Mouse (Mus musculus) kidney, embryonic 16.5 days (tissue): Measurements from ENCODE around the gene Ppt1. TPM values are rescaled to one million over a fixed set of nuclear protein-coding genes. Genes with fewer than 3 reads are reported as not detected.
"Not testable (repeated sequence)": the region's sequence is repeated elsewhere in the genome, so short reads cannot be mapped to it uniquely, and the experiment has no call there.

Experiments used
- ATAC-seq: fragments of 200-750 bp; cut with Nextera tagmentation; 2 replicates; pipeline ENCODE4 v1.8.0; 2017; ENCODE audit warnings: moderate TSS enrichment; ENCODE audit not compliant: low FRiP score, low TSS enrichment
- H3K27ac ChIP-seq: fragments of 300-500 bp; sonication (generic); 2 replicates; pipeline ENCODE4 v1.5.1; 2014; ENCODE audit warnings: low read length
- H3K27me3 ChIP-seq: fragments of 300-500 bp; sonication (generic); 2 replicates; pipeline ENCODE4 v1.6.1; 2014; ENCODE audit warnings: low read length, control low read depth, mixed read lengths; ENCODE audit not compliant: insufficient read depth
- H3K36me3 ChIP-seq: fragments of 300-500 bp; sonication (generic); 2 replicates; pipeline ENCODE4 v1.6.1; 2014; ENCODE audit warnings: low read length, control low read depth, mixed read lengths; ENCODE audit not compliant: insufficient read depth
- H3K4me1 ChIP-seq: fragments of 300-500 bp; sonication (generic); 2 replicates; pipeline ENCODE4 v1.6.1; 2014; ENCODE audit warnings: low read length, control low read depth, mixed read lengths; ENCODE audit not compliant: insufficient read depth
- H3K4me2 ChIP-seq: fragments of 300-500 bp; sonication (generic); replicated peaks from 2 replicates; pipeline ENCODE4 v1.6.1; 2014; ENCODE audit warnings: low read depth, low read length
- H3K4me3 ChIP-seq: fragments of 300-500 bp; sonication (generic); 2 replicates; pipeline ENCODE4 v1.5.1; 2014; ENCODE audit warnings: mild to moderate bottlenecking, low read length
- H3K9ac ChIP-seq: fragments of 300-500 bp; sonication (generic); replicated peaks from 2 replicates; pipeline ENCODE4 v1.6.1; 2014; ENCODE audit warnings: low read length
- H3K9me3 ChIP-seq: fragments of 300-500 bp; sonication (generic); 2 replicates; pipeline ENCODE4 v1.6.1; 2016; ENCODE audit warnings: low read length, control low read depth
- WGBS: fragments of 180-500 bp; shearing (Covaris S2); extraction: QIAGEN DNeasy Blood & Tissue Kit; methylation state at CpG from one replicate; pipeline ENCODE4 v1.1.7; 2014; 5-methylcytosine and 5-hydroxymethylcytosine counted together
- polyA plus RNA-seq: library from polyadenylated mRNA; unstranded; fragments of >200 nt; fragmentation: Nextera tagmentation; extraction: Ambion mirVana; gene quantifications from 2 replicates; pipeline ENCODE4 v1.2.1, GENCODE M21; 2015

Gene Ppt1
- polyA plus RNA-seq: 92.0 and 97.9 TPM in 2 replicates

DNA sequence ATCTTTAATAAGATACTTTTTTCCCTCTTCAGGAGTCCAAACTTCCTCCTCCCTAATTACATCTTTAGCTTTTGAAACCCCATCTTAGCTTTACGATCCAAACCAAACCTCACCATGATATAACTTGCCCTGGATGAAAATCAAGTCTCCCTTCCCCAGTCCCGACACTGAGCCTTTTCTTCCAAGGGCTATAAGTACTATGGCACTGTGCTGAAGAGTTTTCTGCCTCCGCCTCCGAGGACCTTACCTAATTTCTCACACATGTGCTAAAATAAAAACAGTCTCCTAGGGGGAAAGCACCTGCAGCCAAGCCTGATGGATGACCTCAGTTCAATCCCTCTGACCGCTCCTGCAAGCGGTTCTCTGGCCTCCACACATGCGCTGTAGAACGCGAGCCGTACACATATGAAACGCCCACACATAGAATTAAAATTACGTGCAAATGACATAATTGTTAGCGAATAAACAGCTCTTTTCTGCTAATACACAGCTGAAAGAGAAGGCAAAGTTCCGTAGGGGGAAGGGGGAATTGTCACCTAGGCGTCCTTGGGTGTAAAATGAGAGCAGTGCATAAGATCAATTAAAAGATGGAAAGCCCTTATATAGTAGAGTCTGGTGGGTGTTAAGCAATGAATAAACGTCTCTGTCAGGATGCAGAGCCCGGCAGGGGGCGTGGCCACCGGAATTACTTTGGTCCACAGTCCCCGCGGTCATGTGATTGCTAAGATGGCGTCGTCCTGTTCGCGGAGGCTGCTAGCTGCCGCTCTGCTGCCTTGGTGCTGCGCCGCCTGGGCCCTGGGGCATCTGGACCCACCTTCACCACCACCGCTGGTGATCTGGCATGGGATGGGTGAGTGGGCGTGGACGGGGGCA lies at the start of gene Ppt1:
TSS of gene Ppt1 (plus strand) at position 713 of the 873 bp plus-strand sequence.
- Histone ChIP-seq H3K4me2 (peak within 1 kb of the TSS; percentile 83), H3K4me3 (peak within 1 kb of the TSS; percentile 75), H3K36me3 (no peaks in the 10 kb centered on the region), H3K27ac (no peak within 1 kb of the TSS), H3K4me1 (peaks cover 6% of the 10 kb centered on the region), H3K9me3 (no peaks in the 10 kb centered on the region), H3K9ac (peak within 1 kb of the TSS; percentile 80), H3K27me3 (no peaks in the 10 kb centered on the region)
- ATAC-seq: peak; percentile 90
- 4% methylated on average over 31 of the region's 31 CpGs for WGBS

DNA sequence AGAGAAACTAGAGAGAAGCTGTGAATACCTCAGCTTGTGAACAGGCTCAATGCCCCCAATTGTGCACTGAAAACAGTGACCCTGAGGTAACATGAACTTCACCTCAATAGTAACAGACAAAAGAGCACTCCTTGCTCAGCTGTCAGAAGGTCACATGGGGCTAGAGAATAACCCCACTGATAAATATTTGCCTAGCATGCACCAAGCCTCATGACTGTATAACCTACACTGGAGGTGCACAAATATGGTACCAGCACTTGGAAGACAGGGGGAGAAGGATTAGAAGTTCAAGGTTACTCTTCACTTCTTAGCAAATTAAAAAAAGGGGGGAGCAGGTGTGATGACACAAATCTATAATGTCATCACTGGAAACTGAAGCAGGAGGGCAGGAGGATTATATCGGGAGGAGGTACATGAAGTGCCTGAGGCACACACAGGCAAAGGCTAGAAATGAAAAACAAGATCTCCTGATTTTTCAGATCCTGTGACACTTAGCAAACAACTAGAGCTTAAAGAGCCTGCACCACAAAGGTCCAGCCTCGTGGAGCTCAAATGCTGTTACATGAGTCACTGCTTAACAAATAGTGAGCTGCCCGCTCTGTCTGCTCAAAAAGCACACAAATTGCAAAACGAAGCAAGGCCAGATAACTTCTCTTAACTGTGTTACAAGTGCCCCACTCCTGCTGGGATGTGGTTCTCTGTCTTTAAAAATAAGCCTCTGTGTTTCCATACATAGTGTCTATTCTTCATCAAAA lies 46.5 kb upstream of the Ppt1 start:
- Histone ChIP-seq H3K9ac (no peak overlapping the region), H3K27ac (no peak overlapping the region), H3K4me2 (no peak overlapping the region), H3K4me3 (no peak overlapping the region), H3K36me3 (no peaks in the 10 kb centered on the region), H3K9me3 (no peaks in the 10 kb centered on the region), H3K4me1 (no peaks in the 10 kb centered on the region), H3K27me3 (no peaks in the 10 kb centered on the region)
- WGBS: 67% methylated on average over 4 of the region's 4 CpGs
- no peak for ATAC-seq

DNA sequence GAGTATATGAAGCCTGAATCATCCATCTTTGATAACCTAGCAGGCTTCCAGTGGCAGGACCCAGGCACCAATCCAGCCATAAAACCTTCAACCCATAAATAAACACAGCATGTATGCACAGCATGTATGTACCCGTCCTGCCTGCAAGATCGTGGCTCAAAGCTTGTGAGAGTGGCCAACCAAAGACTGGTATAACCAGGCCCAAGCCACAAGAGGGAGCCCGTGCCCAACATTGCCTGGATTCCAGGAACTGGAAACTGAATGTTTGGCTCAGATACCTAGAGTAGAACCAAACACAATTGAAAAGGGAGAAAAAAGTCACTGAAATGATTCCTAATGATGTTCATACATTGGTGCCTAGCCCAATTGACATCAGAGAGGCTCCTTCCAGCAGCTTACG lies 27.9 kb upstream of the Ppt1 start:
- Histone ChIP-seq H3K4me1 (no peaks in the 10 kb centered on the region), H3K36me3 (no peaks in the 10 kb centered on the region), H3K4me3 (no peak overlapping the region), H3K9ac (no peak overlapping the region), H3K9me3 (no peaks in the 10 kb centered on the region), H3K27ac (no peak overlapping the region), H3K27me3 (no peaks in the 10 kb centered on the region), H3K4me2 (no peak overlapping the region)
- 24% methylated on average over 4 of the region's 4 CpGs for WGBS
- peak; percentile 51; the same call in 1 of the 2 replicates for ATAC-seq

DNA sequence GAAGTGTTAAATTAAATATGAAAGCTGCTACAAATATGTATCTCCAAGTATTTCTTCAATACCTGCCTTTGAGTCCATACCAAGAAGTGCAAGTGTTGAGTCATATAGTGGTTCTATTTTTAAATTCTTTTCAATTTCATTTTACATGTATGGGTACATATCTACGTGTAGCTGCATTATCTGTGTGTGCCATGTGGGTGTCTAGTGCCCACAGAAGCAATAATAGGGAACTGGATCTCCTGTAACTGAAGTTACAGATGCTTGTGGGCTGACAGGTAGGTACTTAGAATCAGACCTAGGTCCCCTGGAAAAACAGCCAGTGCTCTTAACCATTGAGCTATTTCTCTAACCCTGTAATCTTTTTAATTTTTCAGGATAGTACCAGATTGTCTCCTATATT lies 24.9 kb upstream of the Ppt1 start:
- Histone ChIP-seq H3K27me3 (no peaks in the 10 kb centered on the region), H3K27ac (no peak overlapping the region), H3K4me3 (no peak overlapping the region), H3K4me1 (no peaks in the 10 kb centered on the region), H3K9me3 (no peaks in the 10 kb centered on the region), H3K4me2 (no peak overlapping the region), H3K9ac (no peak overlapping the region), H3K36me3 (no peaks in the 10 kb centered on the region)
- ATAC-seq: no peak
- WGBS: 57% methylated on average over 1 of the region's 1 CpGs

DNA sequence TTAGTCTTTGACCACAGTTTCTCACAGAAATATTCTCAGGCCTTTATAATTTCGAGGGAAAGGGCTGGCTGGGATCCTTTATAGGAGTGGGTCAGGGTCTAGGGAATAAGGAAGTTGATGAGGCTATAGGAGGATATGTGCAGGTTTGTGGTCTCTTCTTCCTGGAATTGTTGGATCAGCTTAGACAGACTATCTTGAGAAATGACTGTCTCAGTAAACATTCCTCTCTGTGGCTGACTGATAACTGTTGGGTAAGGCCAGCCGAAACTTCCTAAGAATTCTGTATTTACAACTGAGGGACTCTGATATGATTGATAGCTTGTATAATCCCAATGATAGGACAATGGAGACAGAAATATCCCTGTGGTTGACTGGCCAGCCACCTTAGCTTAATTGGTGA lies 24.2 kb upstream of the Ppt1 start:
- 64% methylated on average over 2 of the region's 2 CpGs for WGBS
- Histone ChIP-seq H3K4me2 (no peak overlapping the region), H3K4me3 (no peak overlapping the region), H3K36me3 (no peaks in the 10 kb centered on the region), H3K9ac (no peak overlapping the region), H3K9me3 (no peaks in the 10 kb centered on the region), H3K4me1 (no peaks in the 10 kb centered on the region), H3K27me3 (no peaks in the 10 kb centered on the region), H3K27ac (no peak overlapping the region)
- no peak for ATAC-seq

DNA sequence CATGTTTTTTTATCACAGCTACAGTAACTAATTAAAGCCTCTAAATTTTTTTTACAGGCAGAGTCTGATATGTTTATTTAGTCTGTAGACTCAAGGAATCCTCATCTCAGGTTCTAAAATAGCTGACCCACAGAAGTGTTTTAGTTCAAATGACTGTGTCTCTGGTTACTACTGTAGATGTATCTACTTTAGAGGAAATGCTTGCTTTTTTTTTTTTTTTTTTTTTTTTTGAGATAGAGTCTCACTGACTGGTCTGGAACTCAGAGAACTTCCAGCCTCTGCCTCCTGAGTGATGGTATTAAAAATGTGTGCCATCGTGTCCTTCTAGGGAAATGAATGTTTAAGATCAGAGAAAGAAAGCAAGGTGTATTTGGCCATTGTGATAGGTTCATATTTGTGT lies 19.8 kb upstream of the Ppt1 start:
- H3K4me3 ChIP-seq: no peak overlapping the region
- H3K27ac ChIP-seq: no peak overlapping the region
- no peaks in the 10 kb centered on the region for H3K27me3 ChIP-seq
- H3K4me1 ChIP-seq: no peaks in the 10 kb centered on the region
- no peak for ATAC-seq
- H3K9me3 ChIP-seq: no peaks in the 10 kb centered on the region
- H3K4me2 ChIP-seq: no peak overlapping the region
- no peaks in the 10 kb centered on the region for H3K36me3 ChIP-seq
- WGBS: 66% methylated on average over 1 of the region's 1 CpGs
- no peak overlapping the region for H3K9ac ChIP-seq

DNA sequence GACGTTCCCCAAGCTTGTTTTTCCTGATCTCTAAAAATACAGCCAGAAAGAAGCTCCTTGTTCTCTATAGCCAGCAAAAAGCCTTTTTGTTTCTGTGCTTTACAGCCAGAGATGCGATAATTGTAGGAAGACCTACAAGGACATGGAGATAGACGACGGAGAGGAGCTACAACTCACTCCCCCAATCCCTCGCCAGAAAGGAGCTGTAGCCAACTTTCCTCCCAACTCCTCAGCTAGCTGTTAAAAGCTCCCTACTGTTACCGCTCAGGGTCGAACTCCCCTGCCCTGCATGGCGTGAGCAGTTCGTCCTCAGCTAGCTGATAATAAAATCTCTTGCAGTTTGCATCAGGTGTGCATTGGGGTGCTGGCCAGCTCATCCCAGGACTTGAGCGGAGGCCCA lies 15.1 kb upstream of the Ppt1 start:
- H3K9me3 ChIP-seq, H3K4me1 ChIP-seq, H3K4me2 ChIP-seq, H3K4me3 ChIP-seq, ATAC-seq, H3K27me3 ChIP-seq, H3K27ac ChIP-seq, H3K36me3 ChIP-seq, H3K9ac ChIP-seq: not testable (repeated sequence)
- 30% methylated on average over 10 of the region's 10 CpGs for WGBS

DNA sequence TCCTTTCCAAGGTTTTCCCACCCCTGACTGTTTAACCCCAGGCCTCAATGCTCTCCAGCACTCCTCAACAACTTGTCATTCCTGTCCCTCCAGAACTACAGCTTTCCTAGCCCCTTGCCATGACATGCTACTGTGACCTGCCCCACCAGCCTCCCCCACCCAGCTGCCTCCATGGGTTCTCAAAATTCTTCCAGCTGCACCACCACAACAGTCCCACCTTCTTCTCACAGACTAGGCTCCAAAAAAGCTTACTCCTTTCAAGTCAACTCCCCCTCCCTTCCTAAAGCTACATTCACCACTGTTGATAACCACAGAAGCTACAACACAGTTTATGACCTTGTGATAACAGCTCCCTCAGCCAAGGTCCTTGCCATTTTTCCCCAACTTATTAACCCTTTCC lies 8.4 kb upstream of the Ppt1 start:
- Histone ChIP-seq H3K27me3 (no peaks in the 10 kb centered on the region), H3K36me3 (no peaks in the 10 kb centered on the region), H3K9me3 (no peaks in the 10 kb centered on the region), H3K4me1 (no peaks in the 10 kb centered on the region), H3K4me3 (no peak overlapping the region), H3K4me2 (no peak overlapping the region), H3K9ac (no peak overlapping the region), H3K27ac (no peak overlapping the region)
- no peak for ATAC-seq

DNA sequence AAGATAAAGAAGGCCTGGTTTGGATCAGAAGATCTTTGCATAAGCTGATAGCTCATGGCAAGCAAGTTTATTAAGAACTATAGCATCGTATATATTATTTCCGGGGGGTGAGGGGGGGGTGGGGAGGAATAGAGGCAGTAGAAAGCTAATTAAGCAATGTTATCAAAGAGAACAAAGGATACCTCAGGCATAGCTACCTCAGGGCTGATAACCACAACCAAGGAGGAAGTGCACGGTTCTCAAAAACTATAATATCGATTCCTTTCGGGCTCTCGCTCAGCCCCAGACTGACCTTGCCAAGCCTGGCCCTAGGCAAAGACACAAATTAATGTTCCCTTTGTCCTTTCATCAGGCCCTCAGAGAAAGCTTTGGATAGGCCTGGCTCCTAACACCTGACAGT lies 6.7 kb upstream of the Ppt1 start:
- ATAC-seq: no peak
- Histone ChIP-seq H3K4me1 (no peaks in the 10 kb centered on the region), H3K36me3 (no peaks in the 10 kb centered on the region), H3K9ac (no peak overlapping the region), H3K27me3 (no peaks in the 10 kb centered on the region), H3K4me3 (no peak overlapping the region), H3K27ac (no peak overlapping the region), H3K9me3 (no peaks in the 10 kb centered on the region), H3K4me2 (no peak overlapping the region)
- 98% methylated on average over 6 of the region's 6 CpGs for WGBS

DNA sequence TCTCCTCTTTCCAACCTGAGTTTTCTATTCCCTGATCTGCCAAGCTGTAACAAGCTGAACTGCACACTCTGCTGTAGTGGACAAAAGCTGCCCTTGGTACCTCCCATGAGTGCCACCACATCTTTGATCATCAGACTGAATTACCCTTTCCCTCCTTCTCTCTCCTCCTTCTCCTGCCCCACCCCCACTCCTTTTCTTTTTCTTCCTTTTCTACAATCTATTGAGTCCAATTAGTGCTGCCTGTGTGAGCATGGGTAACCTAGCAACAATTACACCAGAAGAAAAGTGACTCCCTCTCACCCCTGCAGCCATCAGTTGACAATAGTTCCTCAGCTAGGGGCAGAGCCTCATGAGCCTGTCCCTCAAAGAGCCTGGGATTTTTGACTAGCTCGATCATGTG lies 4.2 kb upstream of the Ppt1 start:
- Histone ChIP-seq H3K9ac (no peak overlapping the region), H3K4me1 (peaks cover 4% of the 10 kb centered on the region), H3K27me3 (no peaks in the 10 kb centered on the region), H3K9me3 (no peaks in the 10 kb centered on the region), H3K4me2 (no peak overlapping the region), H3K36me3 (no peaks in the 10 kb centered on the region), H3K27ac (no peak overlapping the region), H3K4me3 (no peak overlapping the region)
- WGBS: 31% methylated on average over 1 of the region's 1 CpGs
- peak; percentile 29; the same call in 1 of the 2 replicates for ATAC-seq
